In the genomic region with DNA sequence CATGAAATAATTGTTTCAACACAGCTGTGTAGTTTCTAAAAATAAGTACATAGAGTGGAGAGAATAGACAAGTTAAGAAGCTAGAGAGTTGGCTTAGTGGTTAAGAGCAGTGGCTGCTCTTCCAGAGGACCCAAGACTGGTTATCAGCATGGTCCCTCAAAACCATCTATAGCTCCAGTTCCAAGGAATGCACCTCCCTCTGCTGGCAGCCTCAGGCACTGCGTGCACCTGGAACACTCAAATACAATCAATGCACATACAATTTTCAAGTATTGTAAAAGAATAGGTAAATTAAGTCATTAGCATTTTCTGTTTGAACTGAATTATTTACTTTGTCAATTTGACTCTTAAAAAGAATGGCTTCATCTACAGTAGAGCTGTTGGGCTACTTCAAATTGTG, we compare ENCODE assay signal across 9 mouse cellular contexts.
DNase-seq lines count a peak whose midpoint lies in the region; ATAC-seq and TF ChIP-seq lines count a peak whose summit lies in the region.
"Had no signal": no experiment of that assay in that cellular context is flagged by ENCODE, and none has a peak within 500 bp of the region (broad histone marks: within the 10 kb centered on the region; RNA-seq: fewer than 3 reads in every experiment).

No protein-coding gene starts in this region.

- no peak overlapping the region for H3K27ac ChIP-seq in hindbrain, embryonic 14.5 days
- no peak overlapping the region for H3K27ac ChIP-seq in hindbrain, embryonic 12.5 days
- no peak overlapping the region for H3K27ac ChIP-seq in stomach, postnatal 0 days (replicated peaks)
- H3K27ac ChIP-seq in midbrain, embryonic 16.5 days (ENCODE audit: low read length) = no peak overlapping the region
- H3K27ac ChIP-seq: embryonic facial prominence, embryonic 12.5 days had no signal

- H3K4me1 ChIP-seq in hindbrain, embryonic 14.5 days (replicated peaks; ENCODE audit: control insufficient read depth, insufficient read depth, low read length) = peaks cover 32% of the 10 kb centered on the region
- H3K4me1 ChIP-seq in hindbrain, embryonic 12.5 days = peaks cover 40% of the 10 kb centered on the region
- 0 out of 2 replicates have a peak, but pooled peaks cover 2% of the 10 kb centered on the region for H3K4me1 ChIP-seq in stomach, postnatal 0 days (replicated peaks; ENCODE audit: control insufficient read depth, insufficient read depth)
- H3K4me1 ChIP-seq in midbrain, embryonic 16.5 days (ENCODE audit: control insufficient read depth, insufficient read depth, low read length) = peaks cover 22% of the 10 kb centered on the region

- peak; percentile 36 for DNase-seq in hindbrain, embryonic 14.5 days (ENCODE audit: low spot score)
- DNase-seq in CD8-positive naive resting alpha-beta T cell, adult 2 months (ENCODE audit: low read depth in 2 of 2, low spot score in 2 of 2) = peak; percentile 35 to 68
- DNase-seq in adrenal gland, postnatal 25 days = peak; percentile 43
- DNase-seq in kidney, postnatal 4 days = peak; percentile 56 to 58
- peak; percentile 60 for DNase-seq in stomach, postnatal 0 days (ENCODE audit: low spot score)
- no peak for DNase-seq in yolk sac, embryonic 10.5 days (ENCODE audit: low spot score)

- peak; percentile 79 for TF ChIP-seq CTCF in stomach, postnatal 0 days (IDR thresholded peaks at IDR 0.05; ENCODE audit: low read depth)

- ATAC-seq in hindbrain, embryonic 14.5 days (ENCODE audit: low FRiP score) = no peak
- ATAC-seq in hindbrain, embryonic 12.5 days (ENCODE audit: low FRiP score) = no peak
- ATAC-seq in stomach, postnatal 0 days (ENCODE audit: low FRiP score, low TSS enrichment) = no peak
- ATAC-seq in midbrain, embryonic 16.5 days = no peak

- no peaks in the 10 kb centered on the region for H3K9me3 ChIP-seq in hindbrain, embryonic 14.5 days (ENCODE audit: control insufficient read depth, low read length)
- H3K9me3 ChIP-seq in hindbrain, embryonic 12.5 days (replicated peaks) = no peaks in the 10 kb centered on the region
- H3K9me3 ChIP-seq in stomach, postnatal 0 days (ENCODE audit: control insufficient read depth, low read length) = no peaks in the 10 kb centered on the region
- no peaks in the 10 kb centered on the region for H3K9me3 ChIP-seq in midbrain, embryonic 16.5 days (replicated peaks; ENCODE audit: control insufficient read depth, low read length, poor library complexity, severe bottlenecking)
- H3K9me3 ChIP-seq: embryonic facial prominence, embryonic 12.5 days had no signal

- no peak overlapping the region for H3K4me3 ChIP-seq in hindbrain, embryonic 14.5 days (replicated peaks; ENCODE audit: low read length)
- H3K4me3 ChIP-seq in hindbrain, embryonic 12.5 days = no peak overlapping the region
- no peak overlapping the region for H3K4me3 ChIP-seq in stomach, postnatal 0 days (ENCODE audit: low read depth, low read length)
- no peak overlapping the region for H3K4me3 ChIP-seq in midbrain, embryonic 16.5 days (ENCODE audit: low read depth, low read length)
- H3K4me3 ChIP-seq: embryonic facial prominence, embryonic 12.5 days had no signal

- H3K9ac ChIP-seq in hindbrain, embryonic 14.5 days = no peak overlapping the region
- no peak overlapping the region for H3K9ac ChIP-seq in hindbrain, embryonic 12.5 days
- no peak overlapping the region for H3K9ac ChIP-seq in stomach, postnatal 0 days (ENCODE audit: low read length)
- no peak overlapping the region for H3K9ac ChIP-seq in midbrain, embryonic 16.5 days (ENCODE audit: low read depth, low read length)
- H3K9ac ChIP-seq: embryonic facial prominence, embryonic 12.5 days had no signal

- no peak for TF ChIP-seq EP300 in stomach, postnatal 0 days (optimal IDR thresholded peaks at IDR 0.05)

- H3K4me2 ChIP-seq in hindbrain, embryonic 14.5 days (replicated peaks) = no peak overlapping the region
- H3K4me2 ChIP-seq in hindbrain, embryonic 12.5 days (replicated peaks) = no peak overlapping the region
- H3K4me2 ChIP-seq in stomach, postnatal 0 days (replicated peaks; ENCODE audit: low read depth) = no peak overlapping the region
- no peak overlapping the region for H3K4me2 ChIP-seq in midbrain, embryonic 16.5 days (ENCODE audit: low read length)
- H3K4me2 ChIP-seq: embryonic facial prominence, embryonic 12.5 days had no signal

- H3K27me3 ChIP-seq in hindbrain, embryonic 14.5 days (ENCODE audit: control insufficient read depth, insufficient read depth, low read length) = no peaks in the 10 kb centered on the region
- no peaks in the 10 kb centered on the region for H3K27me3 ChIP-seq in hindbrain, embryonic 12.5 days
- H3K27me3 ChIP-seq in stomach, postnatal 0 days (ENCODE audit: control insufficient read depth, insufficient read depth, low read length) = no peaks in the 10 kb centered on the region
- H3K27me3 ChIP-seq in midbrain, embryonic 16.5 days (ENCODE audit: control insufficient read depth, insufficient read depth, low read depth, low read length) = no peaks in the 10 kb centered on the region
- H3K27me3 ChIP-seq: embryonic facial prominence, embryonic 12.5 days had no signal

- WGBS in hindbrain, embryonic 14.5 days = 64% methylated on average over 1 of the region's 1 CpGs
- 75% methylated on average over 1 of the region's 1 CpGs for WGBS in hindbrain, embryonic 12.5 days
- WGBS in stomach, postnatal 0 days = 85% methylated on average over 1 of the region's 1 CpGs
- 81% methylated on average over 1 of the region's 1 CpGs for WGBS in midbrain, embryonic 16.5 days

- no peaks in the 10 kb centered on the region for H3K36me3 ChIP-seq in hindbrain, embryonic 14.5 days (replicated peaks; ENCODE audit: control insufficient read depth, insufficient read depth)
- H3K36me3 ChIP-seq in hindbrain, embryonic 12.5 days = no peaks in the 10 kb centered on the region
- H3K36me3 ChIP-seq in stomach, postnatal 0 days (ENCODE audit: control insufficient read depth, insufficient read depth, low read length) = no peaks in the 10 kb centered on the region
- H3K36me3 ChIP-seq in midbrain, embryonic 16.5 days (ENCODE audit: control insufficient read depth, insufficient read depth, low read length) = no peaks in the 10 kb centered on the region
- H3K36me3 ChIP-seq: embryonic facial prominence, embryonic 12.5 days had no signal
